Mouse (Mus musculus) testis, adult 2 months (tissue): Measurements from ENCODE around the gene Cisd1.

ENCODE experiments used
- CTCF ChIP-seq: fragments of 200-500 bp; IDR thresholded peaks from 2 replicates; pipeline ENCODE4 v1.5.1; 2012; ENCODE audit warnings: low read depth, mild to moderate bottlenecking, inconsistent platforms, low read length, moderate library complexity; ENCODE audit not compliant: control insufficient read depth, insufficient read depth, insufficient replicate concordance
- POLR2A ChIP-seq: fragments of 200-500 bp; IDR thresholded peaks from 2 replicates; pipeline ENCODE4 v1.6.1; 2012; ENCODE audit warnings: low read depth, mild to moderate bottlenecking, inconsistent platforms, low read length, moderate library complexity; ENCODE audit not compliant: control insufficient read depth

DNA sequence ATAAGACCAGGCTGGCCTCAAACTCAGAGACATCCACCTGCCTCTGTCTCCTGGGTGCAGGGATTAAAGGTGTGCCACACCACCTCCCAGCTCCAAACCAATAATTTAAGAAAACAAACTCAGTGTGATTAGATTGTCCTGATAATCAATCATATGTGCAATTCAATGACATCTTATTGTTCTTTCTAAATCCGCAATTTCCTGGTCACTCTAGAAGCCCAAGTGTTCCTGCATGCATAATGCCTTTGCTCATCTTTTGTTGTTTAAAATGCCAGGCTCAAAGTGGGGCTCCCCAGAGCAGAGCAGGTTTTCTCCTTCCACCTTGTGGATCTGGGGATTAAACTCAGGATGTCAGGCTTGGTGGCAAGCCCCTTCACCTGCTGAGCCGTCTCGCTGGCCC, 34.5 kb downstream of the Cisd1 start:
- TF ChIP-seq POLR2A: no peak
- no peak for TF ChIP-seq CTCF
